Mouse (Mus musculus): Measurements from ENCODE around the gene Il12b. TPM values are rescaled to one million over a fixed set of nuclear protein-coding genes. Genes with fewer than 3 reads are reported as not detected.

Gene Il12b
- polyA plus RNA-seq, 1 experiment from 2014 or later = not detected

- Histone ChIP-seq H3K36me3 (ENCODE audit: control insufficient read depth, insufficient read depth, low read length) (no peaks in the 10 kb centered on the region), H3K27ac (replicated peaks) (no peak overlapping the region), H3K9ac (ENCODE audit: low read length) (no peak overlapping the region), H3K27me3 (ENCODE audit: control insufficient read depth, insufficient read depth, low read length) (no peaks in the 10 kb centered on the region), H3K4me2 (replicated peaks; ENCODE audit: low read depth) (no peak overlapping the region), H3K4me3 (ENCODE audit: low read depth, low read length) (no peak overlapping the region), H3K4me1 (replicated peaks; ENCODE audit: control insufficient read depth, insufficient read depth) (no peaks in the 10 kb centered on the region), H3K9me3 (ENCODE audit: control insufficient read depth, low read length) (no peaks in the 10 kb centered on the region)
- 84% methylated on average over 3 of the region's 3 CpGs for WGBS
- no peak for ATAC-seq (ENCODE audit: low FRiP score, low TSS enrichment)
- no peak for DNase-seq (ENCODE audit: low spot score)
- TF ChIP-seq CTCF (IDR thresholded peaks at IDR 0.05; ENCODE audit: low read depth) = no peak
- TF ChIP-seq EP300 (optimal IDR thresholded peaks at IDR 0.05) = no peak
These were observed 14.7 kb downstream of the Il12b start for GRCm38 (mm10) chr11:44414605-44415004.

DNA sequence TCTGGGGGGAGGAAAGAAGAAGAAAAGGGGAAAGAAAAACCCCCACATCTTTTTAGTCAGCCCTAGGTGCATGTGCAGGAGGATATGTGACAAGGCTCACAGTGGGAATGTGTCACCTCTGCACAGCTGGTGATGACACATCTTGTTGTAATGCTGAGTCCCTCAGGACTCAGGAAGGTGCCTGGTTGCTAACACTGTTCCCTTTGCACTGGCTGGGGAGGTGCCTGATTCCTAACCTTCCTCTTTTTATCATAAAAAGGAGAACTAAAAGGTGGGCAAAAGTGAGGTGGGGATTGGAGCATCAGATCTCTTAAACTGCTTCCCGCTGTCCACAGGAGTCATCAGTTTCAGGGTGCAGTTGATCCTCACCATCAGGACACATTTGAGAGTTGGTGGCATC is 17.5 kb downstream of the Il12b start:
- DNase-seq (ENCODE audit: low spot score) = no peak
- Histone ChIP-seq H3K27ac (replicated peaks) (no peak overlapping the region), H3K4me3 (ENCODE audit: low read depth, low read length) (no peak overlapping the region), H3K27me3 (ENCODE audit: control insufficient read depth, insufficient read depth, low read length) (no peaks in the 10 kb centered on the region), H3K36me3 (ENCODE audit: control insufficient read depth, insufficient read depth, low read length) (no peaks in the 10 kb centered on the region), H3K9ac (ENCODE audit: low read length) (no peak overlapping the region), H3K9me3 (ENCODE audit: control insufficient read depth, low read length) (no peaks in the 10 kb centered on the region), H3K4me2 (replicated peaks; ENCODE audit: low read depth) (no peak overlapping the region), H3K4me1 (replicated peaks; ENCODE audit: control insufficient read depth, insufficient read depth) (no peaks in the 10 kb centered on the region)
- TF ChIP-seq EP300 (optimal IDR thresholded peaks at IDR 0.05) = no peak
- TF ChIP-seq CTCF (IDR thresholded peaks at IDR 0.05; ENCODE audit: low read depth) = no peak
- 43% methylated on average over 1 of the region's 1 CpGs for WGBS
- ATAC-seq (ENCODE audit: low FRiP score, low TSS enrichment) = no peak

GRCm38 (mm10) chr11:44422337-44423111 is 22.7 kb downstream of the Il12b start:
- H3K36me3 ChIP-seq (ENCODE audit: control insufficient read depth, insufficient read depth, low read length) = no peaks in the 10 kb centered on the region
- H3K4me2 ChIP-seq (replicated peaks; ENCODE audit: low read depth) = no peak overlapping the region
- H3K9ac ChIP-seq (ENCODE audit: low read length) = no peak overlapping the region
- H3K9me3 ChIP-seq (ENCODE audit: control insufficient read depth, low read length) = no peaks in the 10 kb centered on the region
- ATAC-seq (ENCODE audit: low FRiP score, low TSS enrichment) (no peak), DNase-seq (ENCODE audit: low spot score) (no peak)
- TF ChIP-seq CTCF (IDR thresholded peaks at IDR 0.05; ENCODE audit: low read depth) (no peak), EP300 (optimal IDR thresholded peaks at IDR 0.05) (no peak)
- WGBS = 59% methylated on average over 10 of the region's 10 CpGs
- no peak overlapping the region for H3K27ac ChIP-seq (replicated peaks)
- no peaks in the 10 kb centered on the region for H3K4me1 ChIP-seq (replicated peaks; ENCODE audit: control insufficient read depth, insufficient read depth)
- no peak overlapping the region for H3K4me3 ChIP-seq (ENCODE audit: low read depth, low read length)
- H3K27me3 ChIP-seq (ENCODE audit: control insufficient read depth, insufficient read depth, low read length) = no peaks in the 10 kb centered on the region

- no peak for TF ChIP-seq CTCF (IDR thresholded peaks at IDR 0.05; ENCODE audit: low read depth)
- TF ChIP-seq EP300 (optimal IDR thresholded peaks at IDR 0.05) = no peak
- Histone ChIP-seq H3K4me3 (ENCODE audit: low read depth, low read length) (no peak overlapping the region), H3K4me2 (replicated peaks; ENCODE audit: low read depth) (no peak overlapping the region), H3K9me3 (ENCODE audit: control insufficient read depth, low read length) (no peaks in the 10 kb centered on the region), H3K27me3 (ENCODE audit: control insufficient read depth, insufficient read depth, low read length) (no peaks in the 10 kb centered on the region), H3K36me3 (ENCODE audit: control insufficient read depth, insufficient read depth, low read length) (no peaks in the 10 kb centered on the region), H3K4me1 (replicated peaks; ENCODE audit: control insufficient read depth, insufficient read depth) (no peaks in the 10 kb centered on the region), H3K9ac (ENCODE audit: low read length) (no peak overlapping the region), H3K27ac (replicated peaks) (no peak overlapping the region)
- WGBS = 37% methylated on average over 6 of the region's 6 CpGs
- DNase-seq (ENCODE audit: low spot score) (no peak), ATAC-seq (ENCODE audit: low FRiP score, low TSS enrichment) (no peak)
These were observed 23.4 kb downstream of the Il12b start for GRCm38 (mm10) chr11:44423261-44423660.

DNA sequence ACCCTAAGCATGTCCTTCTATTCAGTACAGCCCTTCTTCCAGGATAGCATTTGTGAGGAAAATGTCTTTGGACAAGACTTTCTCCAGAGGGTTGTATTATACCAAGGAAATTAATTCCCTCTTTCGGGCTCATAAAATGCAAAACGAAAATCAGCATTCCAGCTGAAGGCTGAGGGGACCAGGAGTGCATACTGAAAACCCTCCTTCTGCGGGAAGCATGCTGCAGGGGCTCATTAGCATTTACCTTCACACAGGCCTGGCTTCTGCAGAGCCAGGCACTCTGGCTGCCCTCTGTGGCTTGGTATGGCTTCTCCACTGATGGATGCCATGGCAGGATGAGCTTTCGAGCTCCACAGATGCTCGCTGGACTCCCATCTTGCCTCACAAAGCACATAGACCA is 24.1 kb downstream of the Il12b start:
- Histone ChIP-seq H3K4me1 (replicated peaks; ENCODE audit: control insufficient read depth, insufficient read depth) (no peaks in the 10 kb centered on the region), H3K9me3 (ENCODE audit: control insufficient read depth, low read length) (no peaks in the 10 kb centered on the region), H3K9ac (ENCODE audit: low read length) (no peak overlapping the region), H3K4me2 (replicated peaks; ENCODE audit: low read depth) (no peak overlapping the region), H3K4me3 (ENCODE audit: low read depth, low read length) (no peak overlapping the region), H3K36me3 (ENCODE audit: control insufficient read depth, insufficient read depth, low read length) (no peaks in the 10 kb centered on the region), H3K27ac (replicated peaks) (no peak overlapping the region), H3K27me3 (ENCODE audit: control insufficient read depth, insufficient read depth, low read length) (no peaks in the 10 kb centered on the region)
- WGBS = 64% methylated on average over 5 of the region's 5 CpGs
- TF ChIP-seq EP300 (optimal IDR thresholded peaks at IDR 0.05) = no peak
- no peak for TF ChIP-seq CTCF (IDR thresholded peaks at IDR 0.05; ENCODE audit: low read depth)
- DNase-seq (ENCODE audit: low spot score) = no peak
- ATAC-seq (ENCODE audit: low FRiP score, low TSS enrichment) = no peak

DNA sequence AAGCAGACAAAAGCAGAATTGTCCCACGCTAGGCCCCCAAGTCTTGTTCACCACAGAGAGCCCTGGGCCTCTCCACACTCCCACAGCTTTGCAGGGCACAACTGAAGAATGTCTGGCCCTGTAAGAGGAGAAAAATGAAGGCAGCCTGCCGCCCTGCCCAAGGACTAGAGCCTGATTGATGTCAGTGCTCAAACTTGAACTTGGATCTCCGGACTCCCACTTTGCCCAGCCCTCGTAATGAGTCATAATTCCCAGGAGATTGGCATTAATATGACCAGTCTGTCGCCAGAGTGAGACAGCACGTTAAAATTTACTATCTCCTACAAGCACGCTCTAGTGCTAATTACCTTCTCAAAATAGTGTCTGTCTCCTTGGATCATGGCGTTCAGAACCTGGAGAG is 25.1 kb downstream of the Il12b start:
- Histone ChIP-seq H3K4me3 (ENCODE audit: low read depth, low read length) (no peak overlapping the region), H3K4me2 (replicated peaks; ENCODE audit: low read depth) (no peak overlapping the region), H3K27me3 (ENCODE audit: control insufficient read depth, insufficient read depth, low read length) (no peaks in the 10 kb centered on the region), H3K4me1 (replicated peaks; ENCODE audit: control insufficient read depth, insufficient read depth) (no peaks in the 10 kb centered on the region), H3K9ac (ENCODE audit: low read length) (no peak overlapping the region), H3K27ac (replicated peaks) (no peak overlapping the region), H3K9me3 (ENCODE audit: control insufficient read depth, low read length) (no peaks in the 10 kb centered on the region), H3K36me3 (ENCODE audit: control insufficient read depth, insufficient read depth, low read length) (no peaks in the 10 kb centered on the region)
- ATAC-seq (ENCODE audit: low FRiP score, low TSS enrichment) = no peak
- TF ChIP-seq EP300 (optimal IDR thresholded peaks at IDR 0.05) (no peak), CTCF (IDR thresholded peaks at IDR 0.05; ENCODE audit: low read depth) (no peak)
- DNase-seq (ENCODE audit: low spot score) = no peak
- 76% methylated on average over 8 of the region's 8 CpGs for WGBS
